Mouse (Mus musculus): ENCODE results near the gene Uap1l1. TPM values are rescaled to one million over a fixed set of nuclear protein-coding genes. Genes with fewer than 3 reads are reported as not detected.

Gene Uap1l1
- polyA plus RNA-seq, 1 experiment from 2014 or later: 25.0 TPM

- peak within 1 kb of the TSS; percentile 95 for H3K4me3 ChIP-seq (ENCODE audit: low read length)
- under 1% methylated on average over 78 of the region's 78 CpGs for WGBS
- peak within 1 kb of the TSS; percentile 80 for H3K4me2 ChIP-seq (replicated peaks; ENCODE audit: low read depth, low read length)
- no peaks in the 10 kb centered on the region for H3K27me3 ChIP-seq (ENCODE audit: control insufficient read depth, insufficient read depth, low read length)
- peaks cover 36% of the 10 kb centered on the region for H3K36me3 ChIP-seq (ENCODE audit: control insufficient read depth, insufficient read depth, low read length)
- peaks cover 10% of the 10 kb centered on the region for H3K4me1 ChIP-seq (ENCODE audit: control insufficient read depth, insufficient read depth, low read length)
- peak within 1 kb of the TSS; percentile 95 for H3K9ac ChIP-seq (ENCODE audit: low read depth, low read length)
- no peaks in the 10 kb centered on the region for H3K9me3 ChIP-seq (ENCODE audit: control insufficient read depth, low read length)
- H3K27ac ChIP-seq (ENCODE audit: low read depth, low read length): peak within 1 kb of the TSS; percentile 82
- ATAC-seq (ENCODE audit: low FRiP score, low TSS enrichment): peak; percentile 99
These were observed 33.0 kb downstream of the Uap1l1 start, which contains the start of gene Man1b1 for GRCm38 (mm10) chr2:25332286-25333160. Gene Man1b1, plus strand, starts transcription at chr2:25332338.

- Histone ChIP-seq H3K27me3 (ENCODE audit: control insufficient read depth, insufficient read depth, low read length) (no peaks in the 10 kb centered on the region), H3K36me3 (ENCODE audit: control insufficient read depth, insufficient read depth, low read length) (peaks cover 26% of the 10 kb centered on the region), H3K4me2 (replicated peaks; ENCODE audit: low read depth, low read length) (peak overlapping the region; percentile 60), H3K9ac (ENCODE audit: low read depth, low read length) (peak overlapping the region; percentile 95), H3K4me3 (ENCODE audit: low read length) (peak overlapping the region; percentile 95), H3K27ac (ENCODE audit: low read depth, low read length) (no peak overlapping the region; the same call in 1 of the 2 replicates), H3K9me3 (ENCODE audit: control insufficient read depth, low read length) (no peaks in the 10 kb centered on the region), H3K4me1 (ENCODE audit: control insufficient read depth, insufficient read depth, low read length) (peaks cover 10% of the 10 kb centered on the region)
- ATAC-seq (ENCODE audit: low FRiP score, low TSS enrichment): no peak
- WGBS: 63% methylated on average over 9 of the region's 9 CpGs
These were observed 34.0 kb downstream of the Uap1l1 start for GRCm38 (mm10) chr2:25331470-25331869.

- no peaks in the 10 kb centered on the region for H3K9me3 ChIP-seq (ENCODE audit: control insufficient read depth, low read length)
- H3K4me1 ChIP-seq (ENCODE audit: control insufficient read depth, insufficient read depth, low read length): peaks cover 9% of the 10 kb centered on the region
- no peak overlapping the region for H3K9ac ChIP-seq (ENCODE audit: low read depth, low read length)
- no peak for ATAC-seq (ENCODE audit: low FRiP score, low TSS enrichment)
- H3K4me2 ChIP-seq (replicated peaks; ENCODE audit: low read depth, low read length): no peak overlapping the region
- no peak overlapping the region for H3K4me3 ChIP-seq (ENCODE audit: low read length)
- WGBS: 42% methylated on average over 7 of the region's 7 CpGs
- no peak overlapping the region for H3K27ac ChIP-seq (ENCODE audit: low read depth, low read length)
- H3K27me3 ChIP-seq (ENCODE audit: control insufficient read depth, insufficient read depth, low read length): no peaks in the 10 kb centered on the region
- H3K36me3 ChIP-seq (ENCODE audit: control insufficient read depth, insufficient read depth, low read length): no peaks in the 10 kb centered on the region
These were observed 37.0 kb downstream of the Uap1l1 start for GRCm38 (mm10) chr2:25328440-25328839.

- Histone ChIP-seq H3K4me1 (ENCODE audit: control insufficient read depth, insufficient read depth, low read length) (no peaks in the 10 kb centered on the region), H3K4me2 (replicated peaks; ENCODE audit: low read depth, low read length) (no peak overlapping the region), H3K27me3 (ENCODE audit: control insufficient read depth, insufficient read depth, low read length) (peaks cover 5% of the 10 kb centered on the region), H3K4me3 (ENCODE audit: low read length) (no peak overlapping the region), H3K36me3 (ENCODE audit: control insufficient read depth, insufficient read depth, low read length) (no peaks in the 10 kb centered on the region), H3K9ac (ENCODE audit: low read depth, low read length) (no peak overlapping the region), H3K9me3 (ENCODE audit: control insufficient read depth, low read length) (no peaks in the 10 kb centered on the region), H3K27ac (ENCODE audit: low read depth, low read length) (no peak overlapping the region)
- ATAC-seq (ENCODE audit: low FRiP score, low TSS enrichment): no peak
- 74% methylated on average over 2 of the region's 2 CpGs for WGBS
These were observed 39.4 kb downstream of the Uap1l1 start for GRCm38 (mm10) chr2:25326036-25326435.

- Histone ChIP-seq H3K4me1 (ENCODE audit: control insufficient read depth, insufficient read depth, low read length) (peaks cover 3% of the 10 kb centered on the region; the same call in 1 of the 2 replicates), H3K4me2 (replicated peaks; ENCODE audit: low read depth, low read length) (no peak overlapping the region), H3K9me3 (ENCODE audit: control insufficient read depth, low read length) (no peaks in the 10 kb centered on the region), H3K27me3 (ENCODE audit: control insufficient read depth, insufficient read depth, low read length) (peaks cover 39% of the 10 kb centered on the region), H3K4me3 (ENCODE audit: low read length) (no peak overlapping the region), H3K9ac (ENCODE audit: low read depth, low read length) (no peak overlapping the region), H3K27ac (ENCODE audit: low read depth, low read length) (no peak overlapping the region), H3K36me3 (ENCODE audit: control insufficient read depth, insufficient read depth, low read length) (no peaks in the 10 kb centered on the region)
- ATAC-seq (ENCODE audit: low FRiP score, low TSS enrichment): no peak
- WGBS: 31% methylated on average over 2 of the region's 2 CpGs
These were observed 45.4 kb downstream of the Uap1l1 start for GRCm38 (mm10) chr2:25320084-25320483.

- peak within 1 kb of the TSS; percentile 46 for H3K4me2 ChIP-seq (replicated peaks; ENCODE audit: low read depth, low read length)
- H3K9me3 ChIP-seq (ENCODE audit: control insufficient read depth, low read length): no peaks in the 10 kb centered on the region
- H3K27ac ChIP-seq (ENCODE audit: low read depth, low read length): no peak within 1 kb of the TSS
- no peaks in the 10 kb centered on the region for H3K36me3 ChIP-seq (ENCODE audit: control insufficient read depth, insufficient read depth, low read length)
- ATAC-seq (ENCODE audit: low FRiP score, low TSS enrichment): peak; percentile 72
- peak within 1 kb of the TSS; percentile 32 for H3K4me3 ChIP-seq (ENCODE audit: low read length)
- H3K27me3 ChIP-seq (ENCODE audit: control insufficient read depth, insufficient read depth, low read length): peaks cover 43% of the 10 kb centered on the region
- peaks cover 3% of the 10 kb centered on the region; the same call in 1 of the 2 replicates for H3K4me1 ChIP-seq (ENCODE audit: control insufficient read depth, insufficient read depth, low read length)
- 9% methylated on average over 58 of the region's 58 CpGs for WGBS
- no peak within 1 kb of the TSS for H3K9ac ChIP-seq (ENCODE audit: low read depth, low read length)
These were observed 46.3 kb downstream of the Uap1l1 start, which contains the start of gene Grin1 for GRCm38 (mm10) chr2:25318971-25319773. Gene Grin1, minus strand, starts transcription at chr2:25319187.

GRCm38 (mm10) chr2:25318119-25318966 lies 47.1 kb downstream of the Uap1l1 start:
- Histone ChIP-seq H3K27me3 (ENCODE audit: control insufficient read depth, insufficient read depth, low read length) (peaks cover 47% of the 10 kb centered on the region), H3K36me3 (ENCODE audit: control insufficient read depth, insufficient read depth, low read length) (no peaks in the 10 kb centered on the region), H3K9me3 (ENCODE audit: control insufficient read depth, low read length) (no peaks in the 10 kb centered on the region), H3K27ac (ENCODE audit: low read depth, low read length) (no peak overlapping the region), H3K4me3 (ENCODE audit: low read length) (peak overlapping the region; percentile 32), H3K4me1 (ENCODE audit: control insufficient read depth, insufficient read depth, low read length) (peaks cover 3% of the 10 kb centered on the region; the same call in 1 of the 2 replicates), H3K4me2 (replicated peaks; ENCODE audit: low read depth, low read length) (peak overlapping the region; percentile 46), H3K9ac (ENCODE audit: low read depth, low read length) (no peak overlapping the region)
- no peak; the same call in 1 of the 2 replicates for ATAC-seq (ENCODE audit: low FRiP score, low TSS enrichment)
- 8% methylated on average over 31 of the region's 31 CpGs for WGBS

GRCm38 (mm10) chr2:25311491-25311891 lies 54.0 kb downstream of the Uap1l1 start:
- H3K27ac ChIP-seq (ENCODE audit: low read depth, low read length): no peak overlapping the region
- 3% methylated on average over 11 of the region's 11 CpGs for WGBS
- no peaks in the 10 kb centered on the region for H3K4me1 ChIP-seq (ENCODE audit: control insufficient read depth, insufficient read depth, low read length)
- no peak overlapping the region for H3K9ac ChIP-seq (ENCODE audit: low read depth, low read length)
- no peak for ATAC-seq (ENCODE audit: low FRiP score, low TSS enrichment)
- no peaks in the 10 kb centered on the region for H3K9me3 ChIP-seq (ENCODE audit: control insufficient read depth, low read length)
- peaks cover 63% of the 10 kb centered on the region for H3K27me3 ChIP-seq (ENCODE audit: control insufficient read depth, insufficient read depth, low read length)
- H3K36me3 ChIP-seq (ENCODE audit: control insufficient read depth, insufficient read depth, low read length): no peaks in the 10 kb centered on the region
- H3K4me3 ChIP-seq (ENCODE audit: low read length): no peak overlapping the region
- no peak overlapping the region for H3K4me2 ChIP-seq (replicated peaks; ENCODE audit: low read depth, low read length)

All from kidney, embryonic 14.5 days (tissue).